Mouse (Mus musculus) layer of hippocampus, postnatal 25 days (tissue): ENCODE results near the gene Ergic1. TPM values are rescaled to one million over a fixed set of nuclear protein-coding genes. Genes with fewer than 3 reads are reported as not detected.

Experiments used
- DNase-seq, 2 experiments: peaks; one replicate each; pipeline ENCODE4 v3.0.0; 2022; ENCODE audit warnings: mixed read lengths in 2 of 2, low spot score in 1 of 2; ENCODE audit errors: extremely low spot score in 1 of 2
- total RNA-seq, 2 experiments: library from RNA; stranded (reverse); gene quantifications; 2 replicates each; pipeline ENCODE4 v1.2.3; 2021

Gene Ergic1
- 100 to 1,000 TPM; 114 to 118 TPM for total RNA-seq

GRCm38 (mm10) chr17:26561290-26561640 lies at the start of gene Ergic1:
Gene Ergic1, plus strand, starts transcription at chr17:26561489.
- peak; percentile 83 for DNase-seq

GRCm38 (mm10) chr17:26511816-26512774 lies 49.2 kb upstream of the Ergic1 start:
- no peak for DNase-seq

GRCm38 (mm10) chr17:26512961-26513360 lies 48.3 kb upstream of the Ergic1 start:
- no peak for DNase-seq

GRCm38 (mm10) chr17:26513459-26514290 lies 47.6 kb upstream of the Ergic1 start:
- no peak for DNase-seq

GRCm38 (mm10) chr17:26514581-26515030 lies 46.7 kb upstream of the Ergic1 start:
- DNase-seq, result no peak

GRCm38 (mm10) chr17:26515675-26516074 lies 45.6 kb upstream of the Ergic1 start:
- DNase-seq, result no peak

GRCm38 (mm10) chr17:26518306-26518705 lies 43.0 kb upstream of the Ergic1 start:
- DNase-seq, result no peak

- no peak for DNase-seq
Measured at GRCm38 (mm10) chr17:26522711-26523110, 38.6 kb upstream of the Ergic1 start.

- DNase-seq, result no peak
Measured at GRCm38 (mm10) chr17:26524316-26524715, 37.0 kb upstream of the Ergic1 start.

GRCm38 (mm10) chr17:26524801-26525200 lies 36.5 kb upstream of the Ergic1 start:
- DNase-seq, result no peak

GRCm38 (mm10) chr17:26525316-26525715 lies 36.0 kb upstream of the Ergic1 start:
- no peak for DNase-seq

- no peak for DNase-seq
Measured at GRCm38 (mm10) chr17:26527291-26527690, 34.0 kb upstream of the Ergic1 start.

GRCm38 (mm10) chr17:26528751-26529150 lies 32.5 kb upstream of the Ergic1 start:
- no peak for DNase-seq

- DNase-seq, result no peak
Measured at GRCm38 (mm10) chr17:26529791-26530241, 31.5 kb upstream of the Ergic1 start.

GRCm38 (mm10) chr17:26530590-26531081 lies 30.7 kb upstream of the Ergic1 start:
- DNase-seq, result no peak

GRCm38 (mm10) chr17:26531395-26532027 lies 29.8 kb upstream of the Ergic1 start:
- no peak for DNase-seq

GRCm38 (mm10) chr17:26532476-26533045 lies 28.7 kb upstream of the Ergic1 start:
- no peak for DNase-seq

- no peak for DNase-seq
Measured at GRCm38 (mm10) chr17:26533871-26534372, 27.4 kb upstream of the Ergic1 start.

GRCm38 (mm10) chr17:26534695-26535094 lies 26.6 kb upstream of the Ergic1 start:
- DNase-seq, result no peak
